Mouse (Mus musculus) lung, adult 2 months (tissue): Measurements from ENCODE around the gene Egfl8.

Experiments used
- CTCF ChIP-seq: fragments of 200-500 bp; IDR thresholded peaks from 2 replicates; pipeline ENCODE4 v1.5.1; 2011; ENCODE audit warnings: mild to moderate bottlenecking, low read length, control low read depth; ENCODE audit not compliant: insufficient read depth
- POLR2A ChIP-seq: fragments of 200-500 bp; IDR thresholded peaks from 2 replicates; pipeline ENCODE4 v1.6.1; 2011; ENCODE audit warnings: low read depth, mild to moderate bottlenecking, control low read depth, low read length, borderline replicate concordance; ENCODE audit errors: extremely low read depth

GRCm38 (mm10) chr17:34564003-34564421 lies 51.8 kb downstream of the Egfl8 start, which contains the start of gene Notch4:
- TF ChIP-seq POLR2A (peak; percentile 92; the same call in 1 of the 2 replicates), CTCF (no peak)
